Mouse (Mus musculus) C2C12 (cell line): ENCODE data around the gene Gucd1.

ENCODE experiments used
- CEBPB ChIP-seq: IDR thresholded peaks from one replicate; pipeline ENCODE4 v1.6.1; 2011; ENCODE audit warnings: low read depth, mild to moderate bottlenecking, control low read depth, moderate library complexity
- CTCF ChIP-seq: IDR thresholded peaks from one replicate; pipeline ENCODE4 v1.5.1; 2011; ENCODE audit not compliant: control insufficient read depth, insufficient read depth, insufficient read length
- FOSL1 ChIP-seq: IDR thresholded peaks from one replicate; pipeline ENCODE4 v1.8.0; 2011; ENCODE audit warnings: mild to moderate bottlenecking, low read length; ENCODE audit not compliant: poor library complexity, insufficient read depth, severe bottlenecking
- MAX ChIP-seq: IDR thresholded peaks from one replicate; pipeline ENCODE4 v1.6.1; 2011; ENCODE audit warnings: mild to moderate bottlenecking, control low read depth
- MYOD1 ChIP-seq: IDR thresholded peaks from one replicate; pipeline ENCODE4 v1.6.1; 2011; ENCODE audit warnings: low read depth; ENCODE audit not compliant: control insufficient read depth, insufficient read length
- MYOG ChIP-seq: IDR thresholded peaks from one replicate; pipeline ENCODE4 v1.6.1; 2011; ENCODE audit not compliant: control insufficient read depth, insufficient read length; ENCODE audit errors: extremely low read depth
- USF1 ChIP-seq: IDR thresholded peaks from one replicate; pipeline ENCODE4 v1.6.1; 2011; ENCODE audit warnings: low read depth, mild to moderate bottlenecking, control low read depth, moderate library complexity

DNA sequence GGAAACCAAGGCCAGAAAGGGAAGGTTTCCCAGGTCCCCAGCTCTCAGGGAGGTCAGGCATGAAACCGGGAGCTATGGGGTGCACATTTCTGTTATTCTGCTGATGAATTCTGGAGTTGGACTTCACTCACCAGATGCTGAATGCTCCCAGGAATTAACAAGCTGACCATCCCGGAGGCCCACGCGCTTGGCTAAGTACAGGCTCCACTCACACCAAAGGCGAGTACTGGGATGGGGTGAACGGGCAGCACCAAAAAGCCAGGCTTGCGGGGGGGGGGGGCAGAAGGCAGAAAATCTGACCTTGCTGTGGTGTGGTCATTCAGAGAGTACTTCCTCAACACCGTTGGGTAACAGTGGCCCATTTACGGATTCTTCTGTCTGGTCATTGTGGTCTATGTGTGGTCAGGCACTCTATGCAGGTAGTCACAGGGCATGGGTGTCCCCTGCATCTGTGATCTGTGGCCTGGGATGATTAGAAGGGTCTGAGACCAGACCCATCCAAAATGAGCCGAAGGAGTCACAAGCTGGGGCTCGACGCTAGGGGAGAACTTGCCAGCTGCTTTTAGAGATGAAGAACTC is 47.0 kb upstream of the Gucd1 start:
- TF ChIP-seq CTCF (no peak), MYOG (no peak), MYOD1 (no peak), CEBPB (no peak), USF1 (no peak), FOSL1 (no peak), MAX (no peak)
